Mouse (Mus musculus) limb, embryonic 13.5 days (tissue): ENCODE measurements around the gene Gm49416. TPM values are rescaled to one million over a fixed set of nuclear protein-coding genes. Genes with fewer than 3 reads are reported as not detected.
"Not testable (repeated sequence)": the region's sequence is repeated elsewhere in the genome, so short reads cannot be mapped to it uniquely, and the experiment has no call there.

ENCODE experiments used
- ATAC-seq: fragments of 200-750 bp; cut with Nextera tagmentation; 2 replicates; pipeline ENCODE4 v1.8.0; 2017; ENCODE audit warnings: low read depth, moderate number of reproducible peaks, moderate TSS enrichment; ENCODE audit not compliant: low FRiP score
- H3K27ac ChIP-seq: fragments of 300-500 bp; sonication (generic); 2 replicates; pipeline ENCODE4 v1.5.1; 2015; ENCODE audit warnings: inconsistent platforms, mild to moderate bottlenecking, moderate library complexity
- H3K27me3 ChIP-seq: fragments of 300-500 bp; sonication (generic); 2 replicates; pipeline ENCODE4 v1.6.1; 2015; ENCODE audit warnings: mild to moderate bottlenecking, inconsistent platforms
- H3K36me3 ChIP-seq: fragments of 300-500 bp; sonication (generic); 2 replicates; pipeline ENCODE4 v1.6.1; 2015; ENCODE audit warnings: inconsistent platforms, mild to moderate bottlenecking, moderate library complexity
- H3K4me1 ChIP-seq: fragments of 300-500 bp; sonication (generic); 2 replicates; pipeline ENCODE4 v1.6.1; 2015; ENCODE audit warnings: inconsistent platforms
- H3K4me2 ChIP-seq: fragments of 300-500 bp; sonication (generic); replicated peaks from 2 replicates; pipeline ENCODE4 v1.6.1; 2015; ENCODE audit warnings: inconsistent platforms, mild to moderate bottlenecking, moderate library complexity
- H3K4me3 ChIP-seq: fragments of 300-500 bp; sonication (generic); 2 replicates; pipeline ENCODE4 v1.5.1; 2015; ENCODE audit warnings: moderate library complexity, mild to moderate bottlenecking, inconsistent platforms
- H3K9ac ChIP-seq: fragments of 300-500 bp; sonication (generic); 2 replicates; pipeline ENCODE4 v1.6.1; 2015; ENCODE audit warnings: mild to moderate bottlenecking, inconsistent platforms
- H3K9me3 ChIP-seq: fragments of 300-500 bp; sonication (generic); 2 replicates; pipeline ENCODE4 v1.6.1; 2016; ENCODE audit warnings: inconsistent platforms
- WGBS: fragments of 180-500 bp; shearing (Covaris S2); methylation state at CpG from one replicate; pipeline ENCODE4 v1.1.7; 2015; 5-methylcytosine and 5-hydroxymethylcytosine counted together
- polyA plus RNA-seq: library from polyadenylated mRNA; unstranded; fragments of >200 nt; fragmentation: Nextera tagmentation; extraction: Ambion mirVana; gene quantifications from 2 replicates; pipeline ENCODE4 v1.2.1, GENCODE M21; 2015

Gm49416 gene
- polyA plus RNA-seq, 1 experiment from 2014 or later: not detected

GRCm38 (mm10) chr19:8886916-8887584, 1.7 kb upstream of the Gm49416 start:
- H3K27ac ChIP-seq: peak overlapping the region; percentile 88; the same call in 1 of the 2 replicates
- ATAC-seq: no peak
- peaks cover 17% of the 10 kb centered on the region for H3K4me1 ChIP-seq
- peak overlapping the region; percentile 93 for H3K9ac ChIP-seq
- 52% methylated on average over 1 of the region's 1 CpGs for WGBS
- H3K27me3 ChIP-seq: no peaks in the 10 kb centered on the region
- peaks cover 14% of the 10 kb centered on the region for H3K36me3 ChIP-seq
- H3K4me2 ChIP-seq: peak overlapping the region; percentile 66
- peak overlapping the region; percentile 70 for H3K4me3 ChIP-seq
- no peaks in the 10 kb centered on the region for H3K9me3 ChIP-seq

- Histone ChIP-seq H3K9me3 (no peaks in the 10 kb centered on the region), H3K27ac (peak overlapping the region; percentile 88), H3K4me2 (peak overlapping the region; percentile 66), H3K9ac (peak overlapping the region; percentile 93), H3K4me3 (peak overlapping the region; percentile 70), H3K27me3 (no peaks in the 10 kb centered on the region), H3K36me3 (peaks cover 14% of the 10 kb centered on the region), H3K4me1 (peaks cover 17% of the 10 kb centered on the region)
- 11% methylated on average over 19 of the region's 19 CpGs for WGBS
- no peak for ATAC-seq
Measured at GRCm38 (mm10) chr19:8887585-8888463, 902 bp upstream of the Gm49416 start.

- H3K4me1 ChIP-seq: peaks cover 35% of the 10 kb centered on the region
- H3K27ac ChIP-seq: peak within 1 kb of the TSS; percentile 79
- H3K9me3 ChIP-seq: no peaks in the 10 kb centered on the region
- H3K4me3 ChIP-seq: peak within 1 kb of the TSS; percentile 88
- no peaks in the 10 kb centered on the region for H3K27me3 ChIP-seq
- peaks cover 40% of the 10 kb centered on the region for H3K36me3 ChIP-seq
- peak within 1 kb of the TSS; percentile 94 for H3K9ac ChIP-seq
- ATAC-seq: peak; percentile 60
- peak within 1 kb of the TSS; percentile 88 for H3K4me2 ChIP-seq
- WGBS: 2% methylated on average over 54 of the region's 54 CpGs
Measured at GRCm38 (mm10) chr19:8892829-8893766, 4.4 kb downstream of the Gm49416 start, which contains the start of gene Ints5. Gene Ints5, plus strand, starts transcription at chr19:8893005.

GRCm38 (mm10) chr19:8895397-8895960, 6.8 kb downstream of the Gm49416 start:
- H3K27me3 ChIP-seq: no peaks in the 10 kb centered on the region
- peaks cover 37% of the 10 kb centered on the region for H3K36me3 ChIP-seq
- no peak overlapping the region for H3K4me2 ChIP-seq
- peak overlapping the region; percentile 25; the same call in 1 of the 2 replicates for H3K9ac ChIP-seq
- no peak overlapping the region for H3K4me3 ChIP-seq
- 91% methylated on average over 9 of the region's 9 CpGs for WGBS
- no peak overlapping the region for H3K27ac ChIP-seq
- no peaks in the 10 kb centered on the region for H3K9me3 ChIP-seq
- ATAC-seq: no peak
- H3K4me1 ChIP-seq: peaks cover 45% of the 10 kb centered on the region

- not testable (repeated sequence) for H3K9me3 ChIP-seq
- 79% methylated on average over 5 of the region's 5 CpGs for WGBS
- H3K9ac ChIP-seq: peak overlapping the region; percentile 72; the same call in 1 of the 2 replicates
Measured at GRCm38 (mm10) chr19:8896231-8896630, 7.5 kb downstream of the Gm49416 start.

GRCm38 (mm10) chr19:8897211-8897864, 8.6 kb downstream of the Gm49416 start:
- Histone ChIP-seq H3K4me1 (peaks cover 45% of the 10 kb centered on the region), H3K4me3 (peak overlapping the region; percentile 93), H3K36me3 (peaks cover 38% of the 10 kb centered on the region), H3K4me2 (peak overlapping the region; percentile 80), H3K9ac (peak overlapping the region; percentile 72), H3K27ac (peak overlapping the region; percentile 90)
- H3K9me3 ChIP-seq, H3K27me3 ChIP-seq: not testable (repeated sequence)
- 19% methylated on average over 21 of the region's 21 CpGs for WGBS
- peak; percentile 43 for ATAC-seq

More at GRCm38 (mm10) chr19:8896231-8896630, 7.5 kb downstream of the Gm49416 start:
- peaks cover 31% of the 10 kb centered on the region for H3K36me3 ChIP-seq
- H3K4me3 ChIP-seq, ATAC-seq, H3K4me2 ChIP-seq, H3K27ac ChIP-seq, H3K27me3 ChIP-seq: not testable (repeated sequence)
- peaks cover 45% of the 10 kb centered on the region for H3K4me1 ChIP-seq

- Histone ChIP-seq H3K4me3 (peak within 1 kb of the TSS; percentile 93), H3K9me3 (no peaks in the 10 kb centered on the region), H3K27ac (peak within 1 kb of the TSS; percentile 91), H3K9ac (peak within 1 kb of the TSS; percentile 97), H3K27me3 (no peaks in the 10 kb centered on the region), H3K36me3 (peaks cover 43% of the 10 kb centered on the region), H3K4me2 (peak within 1 kb of the TSS; percentile 80), H3K4me1 (peaks cover 45% of the 10 kb centered on the region)
- under 1% methylated on average over 53 of the region's 53 CpGs for WGBS
- peak; percentile 99 for ATAC-seq
Measured at GRCm38 (mm10) chr19:8897865-8898495, 9.3 kb downstream of the Gm49416 start, which contains the start of gene Ganab. Gene Ganab, plus strand, starts transcription at chr19:8898071.

GRCm38 (mm10) chr19:8898576-8898975, 9.8 kb downstream of the Gm49416 start:
- ATAC-seq: no peak

GRCm38 (mm10) chr19:8899079-8899478, 10.4 kb downstream of the Gm49416 start:
- H3K27me3 ChIP-seq: no peaks in the 10 kb centered on the region
- peaks cover 38% of the 10 kb centered on the region for H3K4me1 ChIP-seq
- no peak overlapping the region for H3K27ac ChIP-seq
- H3K36me3 ChIP-seq: peaks cover 53% of the 10 kb centered on the region
- peak overlapping the region; percentile 80 for H3K4me2 ChIP-seq
- ATAC-seq: no peak
- H3K9me3 ChIP-seq: no peaks in the 10 kb centered on the region
- peak overlapping the region; percentile 97 for H3K9ac ChIP-seq
- WGBS: 33% methylated on average over 3 of the region's 3 CpGs
- peak overlapping the region; percentile 93 for H3K4me3 ChIP-seq

More at GRCm38 (mm10) chr19:8898576-8898975, 9.8 kb downstream of the Gm49416 start:
- whole genome bisulfite sequencing: 9% methylated on average over 13 of the region's 13 CpGs
- peak overlapping the region; percentile 91 for H3K27ac ChIP-seq
- peak overlapping the region; percentile 93 for H3K4me3 ChIP-seq
- H3K9ac ChIP-seq: peak overlapping the region; percentile 97
- peaks cover 48% of the 10 kb centered on the region for H3K36me3 ChIP-seq
- H3K4me1 ChIP-seq: peaks cover 43% of the 10 kb centered on the region
- no peaks in the 10 kb centered on the region for H3K27me3 ChIP-seq
- H3K9me3 ChIP-seq: no peaks in the 10 kb centered on the region
- H3K4me2 ChIP-seq: peak overlapping the region; percentile 80

GRCm38 (mm10) chr19:8903412-8903811, 14.7 kb downstream of the Gm49416 start:
- no peaks in the 10 kb centered on the region for H3K9me3 ChIP-seq
- peaks cover 16% of the 10 kb centered on the region for H3K4me1 ChIP-seq
- H3K36me3 ChIP-seq: peaks cover 67% of the 10 kb centered on the region
- H3K27ac ChIP-seq: no peak overlapping the region
- WGBS: 98% methylated on average over 5 of the region's 5 CpGs
- no peaks in the 10 kb centered on the region for H3K27me3 ChIP-seq
- no peak overlapping the region for H3K4me2 ChIP-seq
- ATAC-seq: no peak
- H3K9ac ChIP-seq: no peak overlapping the region
- no peak overlapping the region for H3K4me3 ChIP-seq
